Mouse (Mus musculus): ENCODE data around the gene Mmgt2.

GRCm38 (mm10) chr11:62691592-62691991 is 43.1 kb downstream of the Mmgt2 start:
- no peak for TF ChIP-seq POLR2A (IDR thresholded peaks at IDR 0.05; ENCODE audit: borderline replicate concordance, extremely low read depth, low read depth, low read length)
- no peak for TF ChIP-seq CTCF (IDR thresholded peaks at IDR 0.05; ENCODE audit: insufficient read depth, low read length)

Measured in lung, adult 2 months (tissue).